Mouse (Mus musculus): ENCODE data around the gene 4921517D22Rik. TPM values are rescaled to one million over a fixed set of nuclear protein-coding genes. Genes with fewer than 3 reads are reported as not detected.

Gene 4921517D22Rik
- polyA plus RNA-seq, 1 experiment from 2014 or later, result not detected

- peaks cover 6% of the 10 kb centered on the region for H3K36me3 ChIP-seq (ENCODE audit: control insufficient read depth, insufficient read depth, low read length)
- no peak overlapping the region for H3K27ac ChIP-seq (ENCODE audit: low read length)
- no peak overlapping the region for H3K4me3 ChIP-seq (ENCODE audit: low read depth, low read length)
- no peaks in the 10 kb centered on the region for H3K4me1 ChIP-seq (ENCODE audit: control insufficient read depth, insufficient read depth, low read length)
- WGBS, result 91% methylated on average over 12 of the region's 12 CpGs
- H3K4me2 ChIP-seq (replicated peaks; ENCODE audit: low read depth, low read length), result no peak overlapping the region
- ATAC-seq (ENCODE audit: insufficient number of reproducible peaks, insufficient read depth, low FRiP score, low read depth), result no peak
- H3K9me3 ChIP-seq (ENCODE audit: control insufficient read depth, low read depth, low read length), result no peaks in the 10 kb centered on the region
- no peak overlapping the region for H3K9ac ChIP-seq (replicated peaks; ENCODE audit: low read depth, low read length)
- no peaks in the 10 kb centered on the region for H3K27me3 ChIP-seq (ENCODE audit: control insufficient read depth, insufficient read depth, low read length)
Observed at GRCm38 (mm10) chr13:59661966-59662365, 31.9 kb downstream of the 4921517D22Rik start.

DNA sequence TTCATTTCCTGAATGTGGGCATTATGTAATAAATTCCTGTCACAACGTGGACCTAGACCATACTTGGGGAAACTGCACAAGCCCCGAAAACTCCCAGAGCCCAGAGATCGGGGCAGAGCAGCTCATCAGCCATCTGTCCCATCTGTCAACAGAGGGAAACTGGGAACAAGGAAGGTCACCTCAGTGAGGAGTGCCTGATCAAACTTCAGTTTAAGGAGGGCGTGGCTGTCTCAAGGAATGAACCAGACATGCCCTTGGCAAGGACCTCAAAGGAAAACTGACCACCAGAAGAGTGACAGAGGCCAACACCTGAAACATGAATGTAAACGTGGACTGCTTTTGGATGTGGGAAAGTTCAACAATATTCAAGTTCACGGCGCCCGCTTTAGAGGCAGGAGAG, 32.5 kb downstream of the 4921517D22Rik start:
- Histone ChIP-seq H3K36me3 (ENCODE audit: control insufficient read depth, insufficient read depth, low read length) (peaks cover 6% of the 10 kb centered on the region), H3K4me1 (ENCODE audit: control insufficient read depth, insufficient read depth, low read length) (no peaks in the 10 kb centered on the region), H3K9me3 (ENCODE audit: control insufficient read depth, low read depth, low read length) (no peaks in the 10 kb centered on the region), H3K27ac (ENCODE audit: low read length) (no peak overlapping the region), H3K27me3 (ENCODE audit: control insufficient read depth, insufficient read depth, low read length) (no peaks in the 10 kb centered on the region), H3K4me3 (ENCODE audit: low read depth, low read length) (no peak overlapping the region), H3K9ac (replicated peaks; ENCODE audit: low read depth, low read length) (no peak overlapping the region), H3K4me2 (replicated peaks; ENCODE audit: low read depth, low read length) (no peak overlapping the region)
- no peak for ATAC-seq (ENCODE audit: insufficient number of reproducible peaks, insufficient read depth, low FRiP score, low read depth)
- 83% methylated on average over 8 of the region's 8 CpGs for WGBS

- Histone ChIP-seq H3K27me3 (ENCODE audit: control insufficient read depth, insufficient read depth, low read length) (no peaks in the 10 kb centered on the region), H3K4me2 (replicated peaks; ENCODE audit: low read depth, low read length) (no peak overlapping the region), H3K27ac (ENCODE audit: low read length) (no peak overlapping the region), H3K4me3 (ENCODE audit: low read depth, low read length) (no peak overlapping the region), H3K36me3 (ENCODE audit: control insufficient read depth, insufficient read depth, low read length) (peaks cover 6% of the 10 kb centered on the region), H3K4me1 (ENCODE audit: control insufficient read depth, insufficient read depth, low read length) (no peaks in the 10 kb centered on the region), H3K9me3 (ENCODE audit: control insufficient read depth, low read depth, low read length) (no peaks in the 10 kb centered on the region), H3K9ac (replicated peaks; ENCODE audit: low read depth, low read length) (no peak overlapping the region)
- ATAC-seq (ENCODE audit: insufficient number of reproducible peaks, insufficient read depth, low FRiP score, low read depth), result no peak
- WGBS, result 97% methylated on average over 3 of the region's 3 CpGs
Observed at GRCm38 (mm10) chr13:59660371-59660770, 33.5 kb downstream of the 4921517D22Rik start.

GRCm38 (mm10) chr13:59657781-59658180, 36.1 kb downstream of the 4921517D22Rik start:
- Histone ChIP-seq H3K9ac (replicated peaks; ENCODE audit: low read depth, low read length) (no peak overlapping the region), H3K27me3 (ENCODE audit: control insufficient read depth, insufficient read depth, low read length) (no peaks in the 10 kb centered on the region), H3K36me3 (ENCODE audit: control insufficient read depth, insufficient read depth, low read length) (peaks cover 6% of the 10 kb centered on the region; the same call in 1 of the 2 replicates), H3K9me3 (ENCODE audit: control insufficient read depth, low read depth, low read length) (no peaks in the 10 kb centered on the region), H3K27ac (ENCODE audit: low read length) (no peak overlapping the region), H3K4me3 (ENCODE audit: low read depth, low read length) (no peak overlapping the region), H3K4me1 (ENCODE audit: control insufficient read depth, insufficient read depth, low read length) (no peaks in the 10 kb centered on the region), H3K4me2 (replicated peaks; ENCODE audit: low read depth, low read length) (no peak overlapping the region)
- ATAC-seq (ENCODE audit: insufficient number of reproducible peaks, insufficient read depth, low FRiP score, low read depth), result no peak
- WGBS, result 80% methylated on average over 5 of the region's 5 CpGs

DNA sequence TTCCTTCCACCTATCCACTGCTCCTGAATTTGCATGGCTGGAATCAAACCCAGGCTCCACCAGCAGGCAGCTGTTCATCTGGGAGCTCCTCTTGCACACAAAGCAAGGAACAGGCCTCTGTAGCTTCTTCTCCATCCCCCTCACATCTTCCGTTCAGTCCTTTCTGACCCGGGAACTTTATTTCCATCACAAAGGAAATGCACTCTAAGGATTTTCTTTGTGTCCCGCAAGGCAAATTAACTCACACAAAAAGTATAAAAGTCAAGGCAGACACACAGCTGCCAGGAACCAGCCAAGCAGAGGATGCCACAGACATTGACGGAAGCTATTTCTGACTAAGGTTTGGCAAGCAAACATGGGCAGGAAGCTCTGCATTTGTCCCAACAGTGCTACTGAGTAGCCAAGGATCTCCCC, 36.9 kb downstream of the 4921517D22Rik start:
- WGBS, result 70% methylated on average over 4 of the region's 4 CpGs
- Histone ChIP-seq H3K9me3 (ENCODE audit: control insufficient read depth, low read depth, low read length) (no peaks in the 10 kb centered on the region), H3K36me3 (ENCODE audit: control insufficient read depth, insufficient read depth, low read length) (peaks cover 6% of the 10 kb centered on the region; the same call in 1 of the 2 replicates), H3K4me1 (ENCODE audit: control insufficient read depth, insufficient read depth, low read length) (no peaks in the 10 kb centered on the region), H3K27ac (ENCODE audit: low read length) (no peak overlapping the region), H3K9ac (replicated peaks; ENCODE audit: low read depth, low read length) (no peak overlapping the region), H3K4me2 (replicated peaks; ENCODE audit: low read depth, low read length) (no peak overlapping the region), H3K27me3 (ENCODE audit: control insufficient read depth, insufficient read depth, low read length) (no peaks in the 10 kb centered on the region), H3K4me3 (ENCODE audit: low read depth, low read length) (no peak overlapping the region)
- no peak for ATAC-seq (ENCODE audit: insufficient number of reproducible peaks, insufficient read depth, low FRiP score, low read depth)

DNA sequence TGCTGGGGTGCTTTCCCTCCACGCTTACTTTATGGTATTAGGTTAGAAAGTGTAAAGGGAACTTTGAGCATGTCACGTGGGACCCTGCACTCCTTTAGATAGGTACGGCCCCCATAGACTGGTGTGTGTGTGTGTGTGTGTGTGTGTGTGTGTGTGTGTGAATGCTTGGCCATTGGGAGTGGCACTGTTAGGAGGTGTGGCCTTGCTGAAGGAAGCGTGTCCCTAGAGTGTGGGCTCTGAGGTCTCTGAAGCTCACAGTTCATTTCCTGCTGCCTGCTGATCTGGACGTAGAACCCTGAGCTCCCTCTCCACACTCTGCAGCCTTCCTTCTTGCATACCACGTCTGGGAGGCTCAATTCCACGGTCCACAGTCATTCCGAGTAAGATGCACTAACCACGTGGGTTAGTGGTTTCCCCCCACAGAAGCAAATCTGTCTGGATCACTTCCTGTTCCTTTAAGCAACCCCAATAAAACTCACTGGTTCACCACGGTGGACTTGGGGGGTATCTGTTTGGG, 37.5 kb downstream of the 4921517D22Rik start:
- no peaks in the 10 kb centered on the region for H3K9me3 ChIP-seq (ENCODE audit: control insufficient read depth, low read depth, low read length)
- no peak overlapping the region for H3K4me2 ChIP-seq (replicated peaks; ENCODE audit: low read depth, low read length)
- 72% methylated on average over 10 of the region's 10 CpGs for WGBS
- ATAC-seq (ENCODE audit: insufficient number of reproducible peaks, insufficient read depth, low FRiP score, low read depth), result no peak
- H3K4me3 ChIP-seq (ENCODE audit: low read depth, low read length), result no peak overlapping the region
- H3K36me3 ChIP-seq (ENCODE audit: control insufficient read depth, insufficient read depth, low read length), result peaks cover 6% of the 10 kb centered on the region; the same call in 1 of the 2 replicates
- H3K27ac ChIP-seq (ENCODE audit: low read length), result no peak overlapping the region
- H3K27me3 ChIP-seq (ENCODE audit: control insufficient read depth, insufficient read depth, low read length), result no peaks in the 10 kb centered on the region
- no peak overlapping the region for H3K9ac ChIP-seq (replicated peaks; ENCODE audit: low read depth, low read length)
- H3K4me1 ChIP-seq (ENCODE audit: control insufficient read depth, insufficient read depth, low read length), result no peaks in the 10 kb centered on the region

- Histone ChIP-seq H3K9ac (replicated peaks; ENCODE audit: low read depth, low read length) (no peak overlapping the region), H3K27ac (ENCODE audit: low read length) (no peak overlapping the region), H3K4me3 (ENCODE audit: low read depth, low read length) (no peak overlapping the region), H3K4me2 (replicated peaks; ENCODE audit: low read depth, low read length) (no peak overlapping the region), H3K36me3 (ENCODE audit: control insufficient read depth, insufficient read depth, low read length) (peaks cover 6% of the 10 kb centered on the region; the same call in 1 of the 2 replicates), H3K4me1 (ENCODE audit: control insufficient read depth, insufficient read depth, low read length) (no peaks in the 10 kb centered on the region), H3K9me3 (ENCODE audit: control insufficient read depth, low read depth, low read length) (no peaks in the 10 kb centered on the region), H3K27me3 (ENCODE audit: control insufficient read depth, insufficient read depth, low read length) (no peaks in the 10 kb centered on the region)
- no peak for ATAC-seq (ENCODE audit: insufficient number of reproducible peaks, insufficient read depth, low FRiP score, low read depth)
- 91% methylated on average over 15 of the region's 15 CpGs for WGBS
Observed at GRCm38 (mm10) chr13:59655718-59656315, 38.1 kb downstream of the 4921517D22Rik start.

GRCm38 (mm10) chr13:59654465-59654864, 39.4 kb downstream of the 4921517D22Rik start:
- Histone ChIP-seq H3K36me3 (ENCODE audit: control insufficient read depth, insufficient read depth, low read length) (peaks cover 6% of the 10 kb centered on the region; the same call in 1 of the 2 replicates), H3K27me3 (ENCODE audit: control insufficient read depth, insufficient read depth, low read length) (no peaks in the 10 kb centered on the region), H3K4me1 (ENCODE audit: control insufficient read depth, insufficient read depth, low read length) (no peaks in the 10 kb centered on the region), H3K9ac (replicated peaks; ENCODE audit: low read depth, low read length) (no peak overlapping the region), H3K4me3 (ENCODE audit: low read depth, low read length) (no peak overlapping the region), H3K4me2 (replicated peaks; ENCODE audit: low read depth, low read length) (no peak overlapping the region), H3K9me3 (ENCODE audit: control insufficient read depth, low read depth, low read length) (no peaks in the 10 kb centered on the region), H3K27ac (ENCODE audit: low read length) (no peak overlapping the region)
- 89% methylated on average over 5 of the region's 5 CpGs for WGBS
- no peak for ATAC-seq (ENCODE audit: insufficient number of reproducible peaks, insufficient read depth, low FRiP score, low read depth)

DNA sequence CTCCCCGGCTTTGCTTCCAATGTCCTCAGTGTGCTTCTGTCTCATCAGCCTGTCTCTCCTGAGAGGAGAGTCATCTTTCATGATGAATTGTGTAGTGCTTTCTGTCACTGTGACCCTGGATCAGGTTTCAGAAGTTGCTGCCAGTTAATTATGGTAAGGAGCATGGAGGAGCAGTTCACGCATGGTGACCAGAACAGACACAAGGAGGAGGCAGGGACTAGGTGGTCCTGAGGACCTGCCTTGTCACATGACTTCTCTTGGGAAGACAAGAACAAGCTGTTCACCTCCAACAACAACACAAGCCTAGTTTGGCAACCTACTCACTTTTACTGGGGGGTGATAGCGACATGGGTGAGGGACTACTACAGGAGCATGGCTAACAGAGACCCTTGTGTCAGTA, 40.8 kb downstream of the 4921517D22Rik start:
- Histone ChIP-seq H3K27me3 (ENCODE audit: control insufficient read depth, insufficient read depth, low read length) (no peaks in the 10 kb centered on the region), H3K4me3 (ENCODE audit: low read depth, low read length) (no peak overlapping the region), H3K27ac (ENCODE audit: low read length) (no peak overlapping the region), H3K36me3 (ENCODE audit: control insufficient read depth, insufficient read depth, low read length) (peaks cover 16% of the 10 kb centered on the region), H3K4me1 (ENCODE audit: control insufficient read depth, insufficient read depth, low read length) (no peaks in the 10 kb centered on the region), H3K9me3 (ENCODE audit: control insufficient read depth, low read depth, low read length) (no peaks in the 10 kb centered on the region), H3K4me2 (replicated peaks; ENCODE audit: low read depth, low read length) (no peak overlapping the region), H3K9ac (replicated peaks; ENCODE audit: low read depth, low read length) (no peak overlapping the region)
- no peak for ATAC-seq (ENCODE audit: insufficient number of reproducible peaks, insufficient read depth, low FRiP score, low read depth)
- 62% methylated on average over 3 of the region's 3 CpGs for WGBS

Data from stomach, embryonic 14.5 days (tissue).